Mouse (Mus musculus) lung, adult 2 months (tissue): ENCODE results near the gene Sorbs1.

ENCODE experiments used
- CTCF ChIP-seq: fragments of 200-500 bp; IDR thresholded peaks from 2 replicates; pipeline ENCODE4 v1.5.1; 2011; ENCODE audit warnings: mild to moderate bottlenecking, low read length, control low read depth; ENCODE audit not compliant: insufficient read depth
- POLR2A ChIP-seq: fragments of 200-500 bp; IDR thresholded peaks from 2 replicates; pipeline ENCODE4 v1.6.1; 2011; ENCODE audit warnings: low read depth, mild to moderate bottlenecking, control low read depth, low read length, borderline replicate concordance; ENCODE audit errors: extremely low read depth

DNA sequence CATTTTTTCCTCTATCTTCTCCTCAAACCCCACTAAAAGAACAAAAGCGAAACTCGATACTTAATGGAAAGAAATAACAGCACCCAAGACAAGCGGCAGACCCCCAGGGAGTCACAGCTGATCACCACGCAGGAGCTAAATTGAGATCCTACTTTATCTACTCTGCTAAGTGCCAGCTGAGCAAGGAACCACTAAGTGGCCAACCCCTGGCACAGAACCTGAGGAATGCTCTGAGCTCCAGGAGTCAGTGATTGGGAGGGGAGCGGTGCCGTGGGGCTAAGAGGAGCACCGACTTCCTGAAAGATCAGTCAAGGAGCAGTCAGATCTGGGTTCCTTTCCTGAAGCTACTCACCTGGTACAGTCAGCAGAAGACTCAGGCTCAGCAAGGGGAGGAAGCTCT is 9.2 kb downstream of the Sorbs1 start:
- TF ChIP-seq CTCF: no peak
- no peak for TF ChIP-seq POLR2A
